Mouse (Mus musculus): ENCODE measurements at regions not wholly inside any gene's neighbourhood (a gene's known extent, or its start where the extent isn't known, plus 50 kb on each side); places are given as distances from the start of the nearest gene placed in this dataset.

DNA sequence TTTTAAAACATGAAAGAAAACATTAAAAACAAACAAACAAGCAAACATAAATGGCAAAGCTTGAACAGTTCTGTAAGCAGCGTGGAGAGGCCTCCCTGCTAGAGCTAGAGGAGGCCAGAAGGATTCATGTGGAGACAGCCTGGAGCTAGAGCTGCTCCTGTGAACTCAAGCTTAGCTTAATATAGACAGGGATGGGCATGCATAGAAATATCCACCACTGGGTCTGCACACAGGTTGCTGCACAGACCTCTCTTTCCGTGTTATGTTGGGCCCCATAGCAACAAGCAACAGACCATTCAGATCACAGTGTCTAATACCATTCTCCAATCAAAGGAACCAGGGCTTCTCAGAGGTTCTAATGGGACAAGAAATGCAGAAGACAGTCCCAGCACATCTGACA, 122.9 kb upstream of the Magi3 start:
- no peak for DNase-seq (ENCODE audit: low read depth, low spot score)

DNA sequence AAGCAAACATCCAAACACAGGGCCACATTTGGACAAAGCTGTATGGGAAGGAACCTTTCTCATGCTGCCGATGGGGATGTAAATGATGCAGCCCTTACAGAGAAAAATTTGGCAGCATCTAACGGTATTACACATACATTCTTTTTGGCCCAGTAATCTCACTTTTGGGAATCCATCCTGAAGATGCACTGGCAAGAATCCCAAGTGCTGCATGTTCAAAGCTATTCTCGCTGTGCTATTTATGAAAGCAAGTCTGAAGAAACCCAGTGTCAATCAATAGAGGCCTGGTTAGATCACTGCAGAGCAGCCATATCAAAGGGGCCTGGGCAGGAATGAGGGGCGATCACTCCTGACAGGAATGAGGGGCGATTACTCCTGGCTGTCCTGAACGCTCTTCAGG, 122.0 kb upstream of the Magi3 start:
- no peak for DNase-seq (ENCODE audit: low read depth, low spot score)

GRCm38 (mm10) chr3:104340331-104340730, 120.2 kb upstream of the Magi3 start:
- no peak for DNase-seq (ENCODE audit: low read depth, low spot score)

DNA sequence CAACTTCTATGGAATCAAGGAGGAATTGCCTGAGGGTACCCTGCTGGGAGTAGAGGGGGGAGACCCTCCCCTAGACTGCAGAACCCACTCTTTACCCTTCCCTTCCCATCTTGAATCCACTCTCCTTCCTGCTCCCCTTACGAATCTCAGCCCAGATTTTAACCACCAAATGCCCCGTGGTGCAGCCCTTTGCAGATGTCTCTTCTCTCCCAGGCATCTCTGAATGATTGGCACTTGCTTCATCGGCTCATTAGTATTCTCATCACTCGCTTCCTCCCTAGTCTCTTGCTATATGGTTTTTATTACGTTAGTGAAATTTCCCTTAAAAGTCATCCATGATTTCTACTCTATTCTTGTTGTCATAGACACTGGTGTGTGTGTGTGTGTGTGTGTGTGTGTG, 116.7 kb upstream of the Magi3 start:
- no peak for DNase-seq (ENCODE audit: low read depth, low spot score)

GRCm38 (mm10) chr3:104336308-104336707, 116.1 kb upstream of the Magi3 start:
- no peak for DNase-seq (ENCODE audit: low read depth, low spot score)

DNA sequence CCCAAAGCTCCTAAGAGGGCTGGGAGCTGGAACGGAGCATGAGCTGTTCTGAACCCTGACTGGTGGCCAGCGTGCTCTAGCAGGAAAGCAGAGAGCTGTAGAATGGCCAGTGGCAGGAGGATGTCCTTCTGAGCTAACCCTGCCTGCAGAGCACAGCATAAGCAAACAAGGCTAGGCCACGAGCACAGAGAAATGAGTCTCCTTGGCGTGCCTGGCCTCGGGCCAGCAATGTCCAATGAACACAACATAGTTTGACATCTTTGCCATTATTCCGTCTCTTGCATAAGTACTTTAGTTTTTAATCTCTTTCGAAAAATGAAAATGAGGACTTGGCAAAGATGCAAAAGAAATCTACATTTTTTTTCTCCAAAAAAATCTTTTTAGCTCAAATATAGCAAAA, 114.6 kb upstream of the Magi3 start:
- DNase-seq (ENCODE audit: low read depth, low spot score): no peak

- DNase-seq (ENCODE audit: low read depth, low spot score): no peak
Measured at GRCm38 (mm10) chr3:104333345-104333744, 113.2 kb upstream of the Magi3 start.

DNA sequence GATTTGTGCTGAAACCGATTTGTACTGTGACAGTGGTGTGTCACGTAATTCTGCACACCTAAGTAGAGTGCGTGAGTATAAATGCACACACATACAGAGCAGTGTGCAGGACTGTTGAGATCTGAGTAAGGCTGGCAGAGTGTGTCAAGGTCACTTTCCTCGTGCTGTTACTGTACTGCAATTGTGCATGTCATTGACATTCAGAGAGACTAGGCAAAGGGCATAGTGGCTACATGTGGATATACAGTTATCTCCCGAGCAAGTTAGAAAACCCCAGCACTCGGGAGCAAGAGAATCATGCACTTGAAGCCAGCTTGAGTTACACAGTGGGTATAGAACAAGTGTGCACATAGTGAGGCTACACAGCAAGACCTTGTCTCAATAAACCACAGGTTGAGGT, 110.5 kb upstream of the Magi3 start:
- DNase-seq (ENCODE audit: low read depth, low spot score): no peak

GRCm38 (mm10) chr3:104327829-104328228, 107.7 kb upstream of the Magi3 start:
- no peak for DNase-seq (ENCODE audit: low read depth, low spot score)

DNA sequence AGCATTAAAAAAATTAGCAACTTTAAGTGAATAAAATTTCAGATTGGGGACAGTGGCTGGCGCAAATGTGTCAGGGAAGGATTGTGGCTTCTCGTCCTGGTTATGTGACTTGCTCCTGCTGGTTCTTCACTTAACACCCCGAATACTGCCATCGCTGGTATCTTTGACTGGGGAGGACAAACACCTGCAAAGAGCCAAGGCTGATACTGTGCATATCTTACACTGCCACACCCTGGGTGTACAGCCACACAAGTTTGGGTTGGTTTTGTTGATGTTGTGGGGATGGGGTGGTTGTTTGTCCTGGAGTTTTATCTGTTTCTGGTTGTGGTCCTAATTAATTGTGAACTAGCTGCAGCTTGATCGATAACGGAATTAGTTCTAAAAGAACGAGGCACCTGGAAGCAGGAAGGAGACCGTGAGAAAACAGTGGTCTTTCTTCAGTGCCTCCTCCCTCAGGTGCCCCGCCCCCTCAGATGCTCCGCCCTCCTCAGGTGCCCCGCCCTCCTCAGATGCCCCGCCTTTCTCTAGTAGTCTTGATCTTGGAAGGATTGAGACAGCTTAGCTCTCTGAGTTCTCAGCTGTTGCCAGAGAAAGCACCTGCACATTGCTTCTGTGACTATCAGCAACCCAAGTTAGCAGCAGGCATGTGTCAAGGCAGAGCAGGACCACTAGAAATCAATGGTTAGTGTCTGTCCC, 107.0 kb upstream of the Magi3 start:
- DNase-seq (ENCODE audit: low read depth, low spot score): peak; percentile 73

- DNase-seq (ENCODE audit: low read depth, low spot score): no peak
Measured at GRCm38 (mm10) chr3:104322591-104322990, 102.4 kb upstream of the Magi3 start.

GRCm38 (mm10) chr3:104320404-104320803, 100.2 kb upstream of the Magi3 start:
- no peak for DNase-seq (ENCODE audit: low read depth, low spot score)

DNA sequence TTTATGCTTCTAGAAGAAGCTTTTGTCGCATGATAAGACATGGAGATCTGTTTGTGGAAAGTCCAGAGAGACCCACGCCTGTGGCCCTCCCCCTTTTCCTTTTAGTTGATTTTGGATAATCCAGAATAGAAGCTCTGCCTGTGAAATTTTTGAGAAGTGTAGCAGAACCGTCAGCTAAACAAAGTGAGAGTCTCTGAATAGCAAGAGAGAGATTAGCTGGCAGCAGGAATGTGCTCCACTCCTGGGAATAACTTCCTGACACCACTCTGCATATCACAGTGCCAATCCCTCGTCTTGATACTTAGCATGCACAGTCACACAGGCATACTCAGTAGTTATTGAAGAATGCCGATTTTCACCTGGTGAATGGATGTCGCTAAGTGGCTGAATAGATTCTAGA, 99.2 kb upstream of the Magi3 start:
- peak; percentile 32 for DNase-seq (ENCODE audit: low read depth, low spot score)

GRCm38 (mm10) chr3:104318911-104319310, 98.7 kb upstream of the Magi3 start:
- no peak for DNase-seq (ENCODE audit: low read depth, low spot score)

DNA sequence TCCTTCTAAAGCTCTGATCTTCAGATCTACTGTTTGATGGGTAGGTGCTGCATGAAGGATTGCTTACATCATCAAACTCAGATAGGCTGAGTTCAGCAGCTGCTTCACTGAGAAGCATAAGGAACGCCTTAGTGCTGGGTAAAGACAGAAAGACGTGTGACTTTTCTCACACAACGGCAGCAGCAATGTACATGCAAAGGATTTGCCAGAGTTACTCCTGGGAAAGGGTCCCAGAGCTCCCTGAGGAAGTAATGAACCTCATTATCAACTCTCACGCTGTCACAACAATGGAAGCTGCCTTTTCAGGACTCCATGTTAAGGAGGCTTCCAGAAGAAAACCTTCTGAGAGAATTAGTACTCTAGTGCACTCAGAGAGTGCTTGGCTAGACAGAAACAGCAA, 97.4 kb upstream of the Magi3 start:
- DNase-seq (ENCODE audit: low read depth, low spot score): no peak

- DNase-seq (ENCODE audit: low read depth, low spot score): no peak
Measured at GRCm38 (mm10) chr3:104313063-104313462, 92.9 kb upstream of the Magi3 start.

DNA sequence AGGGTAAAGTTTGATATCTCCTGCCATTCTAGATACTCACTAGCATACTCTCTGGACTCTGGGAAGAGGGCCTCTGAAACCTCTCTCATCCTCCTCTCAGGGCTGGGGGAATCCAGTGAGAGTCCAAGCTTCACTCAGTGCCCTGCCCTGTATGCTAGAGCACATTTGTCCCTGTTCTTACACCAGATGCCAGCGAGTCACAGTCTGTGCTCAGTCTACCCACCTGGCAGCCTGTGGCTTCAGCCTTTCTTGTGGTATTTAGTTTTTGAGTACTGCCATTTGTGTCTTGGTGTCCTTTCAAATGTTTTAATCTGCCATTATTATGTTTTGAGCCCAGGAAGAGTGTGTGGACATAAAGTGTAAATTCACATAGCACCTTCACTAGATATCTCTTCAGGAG, 86.8 kb upstream of the Magi3 start:
- no peak for DNase-seq (ENCODE audit: low read depth, low spot score)

GRCm38 (mm10) chr3:104305904-104306563, 85.9 kb upstream of the Magi3 start:
- no peak for DNase-seq (ENCODE audit: low read depth, low spot score)

GRCm38 (mm10) chr3:104303577-104303976, 83.4 kb upstream of the Magi3 start:
- no peak for DNase-seq (ENCODE audit: low read depth, low spot score)

GRCm38 (mm10) chr3:104300201-104300600, 80.0 kb upstream of the Magi3 start:
- no peak for DNase-seq (ENCODE audit: low read depth, low spot score)

GRCm38 (mm10) chr3:104298878-104299277, 78.7 kb upstream of the Magi3 start:
- DNase-seq (ENCODE audit: low read depth, low spot score): no peak

GRCm38 (mm10) chr3:104298409-104298808, 78.2 kb upstream of the Magi3 start:
- DNase-seq (ENCODE audit: low read depth, low spot score): no peak

DNA sequence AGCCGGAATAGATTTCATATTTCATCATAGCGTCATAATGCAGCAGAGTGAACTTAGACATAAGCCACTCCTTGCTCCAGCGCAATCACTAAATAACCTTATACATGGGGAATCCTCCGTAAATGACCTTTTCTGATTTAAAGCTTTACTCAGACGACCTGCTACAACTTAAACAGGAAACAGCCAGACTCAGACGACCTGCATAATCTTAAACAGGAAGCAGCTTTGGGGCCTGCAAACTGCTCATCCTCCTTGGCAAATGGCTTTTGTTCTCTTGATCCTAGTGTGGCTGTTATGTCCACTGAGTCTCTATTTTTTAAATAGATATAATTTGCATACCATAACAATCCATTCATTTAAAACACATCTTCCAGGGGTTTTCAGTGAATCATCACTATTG, 76.9 kb upstream of the Magi3 start:
- DNase-seq (ENCODE audit: low read depth, low spot score): no peak

DNA sequence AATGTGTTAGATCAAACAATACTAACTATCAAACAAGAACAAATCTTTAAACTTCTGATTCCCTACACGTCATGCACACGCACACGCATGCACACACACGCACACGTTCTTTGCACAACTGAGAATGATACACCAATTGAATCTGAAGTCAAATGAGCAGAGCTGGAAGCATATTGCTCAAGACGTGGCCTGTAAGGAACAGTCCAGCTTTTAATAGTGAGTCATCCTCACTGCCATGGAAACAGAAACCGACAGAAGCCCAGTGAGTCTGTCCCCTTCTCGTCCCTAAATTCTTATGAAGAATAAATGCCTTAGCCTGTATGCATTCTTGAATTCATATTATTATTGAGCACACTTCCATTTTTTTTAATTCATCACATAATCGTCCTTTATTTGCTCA, 75.7 kb upstream of the Magi3 start:
- no peak for DNase-seq (ENCODE audit: low read depth, low spot score)
